Mouse (Mus musculus) liver, postnatal 0 days (tissue): ENCODE measurements around the gene F7.

Source experiments
- CTCF ChIP-seq: sonication (generic); IDR thresholded peaks from 2 replicates; pipeline ENCODE4 v1.5.1; 2016; ENCODE audit warnings: antibody characterized with exemption, low read depth
- EP300 ChIP-seq: IDR thresholded peaks from 2 replicates; pipeline ENCODE4 v1.6.1; 2016; ENCODE audit warnings: antibody characterized with exemption, low read depth, mild to moderate bottlenecking

GRCm38 (mm10) chr8:12987571-12987970 is 38.3 kb upstream of the F7 start:
- TF ChIP-seq EP300 (no peak), CTCF (no peak)
